Mouse (Mus musculus): ENCODE results near the gene Ppp1r13l. TPM values are rescaled to one million over a fixed set of nuclear protein-coding genes. Genes with fewer than 3 reads are reported as not detected.

Gene Ppp1r13l
- polyA plus RNA-seq, 1 experiment from 2014 or later, result 15.2 TPM

MicroRNA genes within 50 kb of the gene (microRNA counts, 519-probe panel; counts per million panel counts)
- microRNA mmu-miR-343, result 322 counts per million, percentile 70 among the panel's probes with 10 or more counts

Small RNA genes lying within 50 kb of the gene (microRNA-seq; reads per million reads assigned to microRNA genes)
- not detected for gene Mir343

Other genes starting within 250 kb of the Ppp1r13l start
- gene Gm4969, start 241.4 kb upstream of the Ppp1r13l start, polyA plus RNA-seq (2014; fragmentation: Nextera tagmentation; extraction: Ambion mirVana), result 1.2 TPM in 2 replicates
- 5.5 and 5.6 TPM in 2 replicates for gene Fbxo46, start 239.9 kb upstream of the Ppp1r13l start, polyA plus RNA-seq (2014; fragmentation: Nextera tagmentation; extraction: Ambion mirVana)
- 7.0 and 7.8 TPM in 2 replicates for gene Qpctl, start 210.5 kb upstream of the Ppp1r13l start, polyA plus RNA-seq (2014; fragmentation: Nextera tagmentation; extraction: Ambion mirVana)
- gene Snrpd2, start 210.0 kb upstream of the Ppp1r13l start, polyA plus RNA-seq (2014; fragmentation: Nextera tagmentation; extraction: Ambion mirVana), result 104 and 111 TPM in 2 replicates
- gene Gipr, start 193.6 kb upstream of the Ppp1r13l start, polyA plus RNA-seq (2014; fragmentation: Nextera tagmentation; extraction: Ambion mirVana), result 51.5 and 52.6 TPM in 2 replicates
- gene Eml2, start 183.3 kb upstream of the Ppp1r13l start, polyA plus RNA-seq (2014; fragmentation: Nextera tagmentation; extraction: Ambion mirVana), result 8.3 and 9.5 TPM in 2 replicates
- 1.6 and 1.9 TPM in 2 replicates for gene Gpr4, start 147.2 kb upstream of the Ppp1r13l start, polyA plus RNA-seq (2014; fragmentation: Nextera tagmentation; extraction: Ambion mirVana)
- gene Opa3, start 131.4 kb upstream of the Ppp1r13l start, polyA plus RNA-seq (2014; fragmentation: Nextera tagmentation; extraction: Ambion mirVana), result 36.5 and 38.6 TPM in 2 replicates
- gene Vasp, start 87.9 kb upstream of the Ppp1r13l start, polyA plus RNA-seq (2014; fragmentation: Nextera tagmentation; extraction: Ambion mirVana), result 66.1 and 68.9 TPM in 2 replicates
- gene Ppm1n, start 79.7 kb upstream of the Ppp1r13l start, polyA plus RNA-seq (2014; fragmentation: Nextera tagmentation; extraction: Ambion mirVana), result 0.20 TPM in 1 of 2 replicates, not detected in the other
- gene Rtn2, start 77.1 kb upstream of the Ppp1r13l start, polyA plus RNA-seq (2014; fragmentation: Nextera tagmentation; extraction: Ambion mirVana), result 39.2 and 43.6 TPM in 2 replicates
- gene Fosb, start 49.7 kb upstream of the Ppp1r13l start, polyA plus RNA-seq (2014; fragmentation: Nextera tagmentation; extraction: Ambion mirVana), result 0.22 TPM in 1 of 2 replicates, not detected in the other
- 60.0 and 68.7 TPM in 2 replicates for gene Ercc1, start 15.0 kb upstream of the Ppp1r13l start, polyA plus RNA-seq (2014; fragmentation: Nextera tagmentation; extraction: Ambion mirVana)
- gene Cd3eap, start 266 bp upstream of the Ppp1r13l start, polyA plus RNA-seq (2014; fragmentation: Nextera tagmentation; extraction: Ambion mirVana), result 12.7 and 15.7 TPM in 2 replicates
- gene Ercc2, start 22.3 kb downstream of the Ppp1r13l start, polyA plus RNA-seq (2014; fragmentation: Nextera tagmentation; extraction: Ambion mirVana), result 4.8 and 6.6 TPM in 2 replicates
- 1.8 and 1.9 TPM in 2 replicates for gene Klc3, start 44.4 kb downstream of the Ppp1r13l start, polyA plus RNA-seq (2014; fragmentation: Nextera tagmentation; extraction: Ambion mirVana)
- gene Ckm, start 45.0 kb downstream of the Ppp1r13l start, polyA plus RNA-seq (2014; fragmentation: Nextera tagmentation; extraction: Ambion mirVana), result 910 and 1,062 TPM in 2 replicates
- 9.3 and 10.5 TPM in 2 replicates for gene Mark4, start 99.1 kb downstream of the Ppp1r13l start, polyA plus RNA-seq (2014; fragmentation: Nextera tagmentation; extraction: Ambion mirVana)
- gene Exoc3l2, start 103.6 kb downstream of the Ppp1r13l start, polyA plus RNA-seq (2014; fragmentation: Nextera tagmentation; extraction: Ambion mirVana), result 1.3 and 1.8 TPM in 2 replicates
- 1.4 and 1.7 TPM in 2 replicates for gene Bloc1s3, start 148.6 kb downstream of the Ppp1r13l start, polyA plus RNA-seq (2014; fragmentation: Nextera tagmentation; extraction: Ambion mirVana)
- 87.3 and 92.9 TPM in 2 replicates for gene Trappc6a, start 148.6 kb downstream of the Ppp1r13l start, polyA plus RNA-seq (2014; fragmentation: Nextera tagmentation; extraction: Ambion mirVana)
- gene Nkpd1, start 158.1 kb downstream of the Ppp1r13l start, polyA plus RNA-seq (2014; fragmentation: Nextera tagmentation; extraction: Ambion mirVana), result not detected in 2 replicates
- gene Ppp1r37, start 203.3 kb downstream of the Ppp1r13l start, polyA plus RNA-seq (2014; fragmentation: Nextera tagmentation; extraction: Ambion mirVana), result 2.9 and 5.3 TPM in 2 replicates
- gene Zfp296, start 217.5 kb downstream of the Ppp1r13l start, polyA plus RNA-seq (2014; fragmentation: Nextera tagmentation; extraction: Ambion mirVana), result 0.13 and 0.38 TPM in 2 replicates
- gene Gemin7, start 217.8 kb downstream of the Ppp1r13l start, polyA plus RNA-seq (2014; fragmentation: Nextera tagmentation; extraction: Ambion mirVana), result 140 and 144 TPM in 2 replicates
- 26.6 and 29.2 TPM in 2 replicates for gene Clasrp, start 244.7 kb downstream of the Ppp1r13l start, polyA plus RNA-seq (2014; fragmentation: Nextera tagmentation; extraction: Ambion mirVana)